Mouse (Mus musculus) midbrain, embryonic 12.5 days (tissue): ENCODE measurements around the gene Gprin3. TPM values are rescaled to one million over a fixed set of nuclear protein-coding genes. Genes with fewer than 3 reads are reported as not detected.
A peak's percentile ranks its signal among the peaks of the same experiment; 100 is the strongest.

ENCODE experiments used
- ATAC-seq: fragments of 200-750 bp; cut with Nextera tagmentation; 2 replicates; pipeline ENCODE4 v1.8.0; 2017; ENCODE audit warnings: low read depth, moderate TSS enrichment, moderate library complexity; ENCODE audit not compliant: low FRiP score
- H3K27ac ChIP-seq: fragments of 300-500 bp; sonication (generic); replicated peaks from 2 replicates; pipeline ENCODE4 v1.5.1; 2016; ENCODE audit warnings: mild to moderate bottlenecking
- H3K27me3 ChIP-seq: fragments of 300-500 bp; sonication (generic); 2 replicates; pipeline ENCODE4 v1.6.1; 2016; ENCODE audit warnings: mild to moderate bottlenecking
- H3K36me3 ChIP-seq: fragments of 300-500 bp; sonication (generic); 2 replicates; pipeline ENCODE4 v1.6.1; 2016
- H3K4me1 ChIP-seq: fragments of 300-500 bp; sonication (generic); 2 replicates; pipeline ENCODE4 v1.6.1; 2016
- H3K4me2 ChIP-seq: fragments of 300-500 bp; sonication (generic); replicated peaks from 2 replicates; pipeline ENCODE4 v1.6.1; 2016; ENCODE audit warnings: mild to moderate bottlenecking, moderate library complexity
- H3K4me3 ChIP-seq: fragments of 300-500 bp; sonication (generic); 2 replicates; pipeline ENCODE4 v1.5.1; 2016; ENCODE audit warnings: mild to moderate bottlenecking
- H3K9ac ChIP-seq: fragments of 300-500 bp; sonication (generic); replicated peaks from 2 replicates; pipeline ENCODE4 v1.6.1; 2016; ENCODE audit warnings: mild to moderate bottlenecking, moderate library complexity
- H3K9me3 ChIP-seq: fragments of 300-500 bp; sonication (generic); 2 replicates; pipeline ENCODE4 v1.6.1; 2016; ENCODE audit warnings: mild to moderate bottlenecking
- WGBS: fragments of 180-500 bp; shearing (Covaris S2); methylation state at CpG from one replicate; pipeline ENCODE4 v1.1.7; 2016; 5-methylcytosine and 5-hydroxymethylcytosine counted together
- polyA plus RNA-seq: library from polyadenylated mRNA; unstranded; fragments of >200 nt; fragmentation: Nextera tagmentation; extraction: Ambion mirVana; gene quantifications from 2 replicates; pipeline ENCODE4 v1.2.1, GENCODE M21; 2016

The Gprin3 gene
- polyA plus RNA-seq, 1 experiment from 2014 or later, result 0.54 TPM

DNA sequence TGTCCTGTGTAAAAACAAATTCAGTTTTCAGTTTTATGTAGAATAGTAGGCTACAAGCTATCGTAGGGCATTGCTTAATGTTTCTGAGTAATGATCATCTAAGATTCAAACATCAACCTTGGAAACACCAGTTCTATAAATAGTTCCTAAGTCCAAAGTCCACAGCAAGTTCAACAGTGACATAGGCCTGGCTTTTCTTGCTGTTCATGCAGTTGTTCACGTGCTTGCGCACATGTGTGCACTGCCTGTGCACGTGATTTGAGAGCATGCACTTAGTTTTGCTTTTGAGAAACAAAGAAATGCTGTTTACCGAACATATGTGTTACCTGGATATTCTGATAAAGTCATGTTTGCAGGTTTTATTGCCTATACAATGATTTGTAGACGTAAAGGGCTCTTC is 11.3 kb downstream of the Gprin3 start:
- H3K36me3 ChIP-seq, result no peaks in the 10 kb centered on the region
- H3K4me2 ChIP-seq, result no peak overlapping the region
- H3K4me1 ChIP-seq, result peaks cover 5% of the 10 kb centered on the region; the same call in 1 of the 2 replicates
- 93% methylated on average over 6 of the region's 6 CpGs for WGBS
- no peak overlapping the region for H3K27ac ChIP-seq
- ATAC-seq, result no peak
- no peaks in the 10 kb centered on the region for H3K27me3 ChIP-seq
- H3K9me3 ChIP-seq, result no peaks in the 10 kb centered on the region
- H3K9ac ChIP-seq, result no peak overlapping the region
- no peak overlapping the region for H3K4me3 ChIP-seq

- peaks cover 5% of the 10 kb centered on the region; the same call in 1 of the 2 replicates for H3K4me1 ChIP-seq
- H3K27ac ChIP-seq, result 0 out of 2 replicates have a peak overlapping the region, but pooled peaks have one; percentile 6
- no peaks in the 10 kb centered on the region for H3K9me3 ChIP-seq
- H3K4me2 ChIP-seq, result no peak overlapping the region
- H3K27me3 ChIP-seq, result no peaks in the 10 kb centered on the region
- ATAC-seq, result no peak
- no peak overlapping the region for H3K9ac ChIP-seq
- H3K36me3 ChIP-seq, result no peaks in the 10 kb centered on the region
- 47% methylated on average over 13 of the region's 13 CpGs for WGBS
- H3K4me3 ChIP-seq, result no peak overlapping the region
These were observed 13.4 kb downstream of the Gprin3 start for GRCm38 (mm10) chr6:59412417-59413346.

DNA sequence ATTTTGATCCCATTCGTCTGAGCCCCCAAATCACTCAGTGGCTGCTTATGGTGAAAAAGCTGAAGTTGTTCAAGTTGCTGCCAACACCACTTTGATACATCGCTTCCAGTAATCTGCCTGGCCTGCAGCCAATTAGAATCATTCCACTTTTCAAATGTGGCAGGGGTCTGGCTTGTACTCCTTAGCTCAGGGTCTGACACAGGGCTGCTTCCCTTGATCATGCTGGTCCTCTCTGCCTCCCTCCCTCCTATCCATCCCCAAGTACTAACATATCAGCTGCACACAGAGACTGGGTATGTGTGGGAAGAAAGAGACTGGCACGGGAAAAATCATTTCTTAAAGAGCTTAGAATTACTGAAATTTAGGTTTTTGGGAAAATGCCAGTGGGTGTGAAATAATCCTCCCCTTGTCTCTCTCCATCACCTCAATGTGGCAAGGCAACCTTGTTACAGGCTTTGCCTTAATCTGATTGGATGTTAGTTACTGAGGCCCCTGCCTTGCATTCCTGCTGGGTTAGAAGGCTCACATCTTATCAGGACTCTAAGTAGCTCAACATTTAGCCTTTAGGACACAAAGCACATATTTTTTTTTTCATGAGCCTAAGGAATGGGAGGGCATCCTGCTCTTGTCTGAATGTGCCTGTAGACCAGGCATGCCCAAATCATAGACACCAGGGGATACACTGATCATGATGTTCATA is 16.9 kb downstream of the Gprin3 start:
- ATAC-seq, result no peak
- H3K27me3 ChIP-seq, result no peaks in the 10 kb centered on the region
- H3K36me3 ChIP-seq, result no peaks in the 10 kb centered on the region
- H3K27ac ChIP-seq, result no peak overlapping the region
- no peak overlapping the region for H3K9ac ChIP-seq
- peaks cover 5% of the 10 kb centered on the region; the same call in 1 of the 2 replicates for H3K4me1 ChIP-seq
- 76% methylated on average over 3 of the region's 3 CpGs for WGBS
- H3K4me2 ChIP-seq, result no peak overlapping the region
- H3K9me3 ChIP-seq, result no peaks in the 10 kb centered on the region
- no peak overlapping the region for H3K4me3 ChIP-seq

- H3K4me1 ChIP-seq, result no peaks in the 10 kb centered on the region; the same call in 1 of the 2 replicates
- H3K36me3 ChIP-seq, result no peaks in the 10 kb centered on the region
- H3K9ac ChIP-seq, result no peak overlapping the region
- ATAC-seq, result no peak
- no peak overlapping the region for H3K4me2 ChIP-seq
- WGBS, result 91% methylated on average over 4 of the region's 4 CpGs
- H3K4me3 ChIP-seq, result no peak overlapping the region
- H3K27me3 ChIP-seq, result no peaks in the 10 kb centered on the region
- H3K27ac ChIP-seq, result no peak overlapping the region
- no peaks in the 10 kb centered on the region for H3K9me3 ChIP-seq
These were observed 18.6 kb downstream of the Gprin3 start for GRCm38 (mm10) chr6:59407482-59407997.

GRCm38 (mm10) chr6:59390208-59390607 is 35.9 kb downstream of the Gprin3 start:
- Histone ChIP-seq H3K27ac (no peak overlapping the region), H3K4me1 (no peaks in the 10 kb centered on the region), H3K27me3 (no peaks in the 10 kb centered on the region), H3K4me2 (no peak overlapping the region), H3K36me3 (no peaks in the 10 kb centered on the region), H3K9ac (no peak overlapping the region), H3K9me3 (no peaks in the 10 kb centered on the region), H3K4me3 (no peak overlapping the region)
- 88% methylated on average over 3 of the region's 3 CpGs for WGBS
- ATAC-seq, result no peak

DNA sequence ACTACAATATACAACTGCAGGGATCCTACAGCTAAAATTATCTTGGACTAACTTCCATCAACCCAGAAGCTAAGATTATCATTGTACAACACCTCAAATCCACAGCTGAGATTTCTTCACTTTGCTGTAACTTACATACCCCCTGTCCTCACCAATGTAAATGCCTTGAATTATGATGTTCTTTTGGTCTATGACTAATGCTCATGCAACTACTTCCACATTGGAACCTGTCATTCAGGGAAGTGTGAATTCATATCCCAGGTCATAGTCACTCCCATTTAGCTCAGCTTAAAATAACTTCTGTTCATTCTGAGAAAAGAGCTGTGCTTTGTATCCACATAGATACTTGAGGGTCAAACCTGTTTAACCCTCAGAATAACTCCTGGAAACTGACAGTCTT is 60.8 kb downstream of the Gprin3 start:
- no peak for ATAC-seq
- Histone ChIP-seq H3K4me2 (no peak overlapping the region), H3K9ac (no peak overlapping the region), H3K27ac (no peak overlapping the region), H3K27me3 (no peaks in the 10 kb centered on the region), H3K36me3 (no peaks in the 10 kb centered on the region), H3K4me3 (no peak overlapping the region), H3K9me3 (no peaks in the 10 kb centered on the region), H3K4me1 (no peaks in the 10 kb centered on the region)

GRCm38 (mm10) chr6:59363282-59363681 is 62.8 kb downstream of the Gprin3 start:
- Histone ChIP-seq H3K36me3 (no peaks in the 10 kb centered on the region), H3K9ac (no peak overlapping the region), H3K27ac (no peak overlapping the region), H3K4me1 (no peaks in the 10 kb centered on the region), H3K4me3 (no peak overlapping the region), H3K4me2 (no peak overlapping the region), H3K9me3 (no peaks in the 10 kb centered on the region), H3K27me3 (no peaks in the 10 kb centered on the region)
- 92% methylated on average over 2 of the region's 2 CpGs for WGBS
- no peak for ATAC-seq

DNA sequence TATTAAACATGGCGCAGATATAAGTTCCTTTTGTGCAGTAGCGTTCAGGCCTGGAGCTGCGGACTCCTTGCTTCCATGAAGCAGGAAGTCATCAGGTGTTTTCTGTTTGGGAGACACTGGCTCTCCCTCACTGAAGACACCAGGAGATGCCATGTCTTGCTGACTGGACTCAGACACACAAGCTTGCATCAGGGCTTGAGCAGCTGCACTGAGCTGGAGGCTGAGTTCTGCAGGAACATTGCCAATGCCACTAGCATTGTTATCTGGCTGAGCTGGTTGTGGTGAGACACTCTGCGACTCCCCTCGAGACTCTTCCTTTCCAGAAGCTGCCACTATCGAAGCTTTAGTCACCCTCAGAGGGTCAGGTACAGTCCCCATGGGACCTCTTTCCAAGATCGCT is 71.2 kb downstream of the Gprin3 start:
- no peaks in the 10 kb centered on the region for H3K36me3 ChIP-seq
- ATAC-seq, result no peak
- 91% methylated on average over 7 of the region's 7 CpGs for WGBS
- H3K4me3 ChIP-seq, result no peak overlapping the region
- H3K27ac ChIP-seq, result no peak overlapping the region
- H3K27me3 ChIP-seq, result no peaks in the 10 kb centered on the region
- no peaks in the 10 kb centered on the region for H3K9me3 ChIP-seq
- H3K4me1 ChIP-seq, result no peaks in the 10 kb centered on the region
- H3K9ac ChIP-seq, result no peak overlapping the region
- no peak overlapping the region for H3K4me2 ChIP-seq

DNA sequence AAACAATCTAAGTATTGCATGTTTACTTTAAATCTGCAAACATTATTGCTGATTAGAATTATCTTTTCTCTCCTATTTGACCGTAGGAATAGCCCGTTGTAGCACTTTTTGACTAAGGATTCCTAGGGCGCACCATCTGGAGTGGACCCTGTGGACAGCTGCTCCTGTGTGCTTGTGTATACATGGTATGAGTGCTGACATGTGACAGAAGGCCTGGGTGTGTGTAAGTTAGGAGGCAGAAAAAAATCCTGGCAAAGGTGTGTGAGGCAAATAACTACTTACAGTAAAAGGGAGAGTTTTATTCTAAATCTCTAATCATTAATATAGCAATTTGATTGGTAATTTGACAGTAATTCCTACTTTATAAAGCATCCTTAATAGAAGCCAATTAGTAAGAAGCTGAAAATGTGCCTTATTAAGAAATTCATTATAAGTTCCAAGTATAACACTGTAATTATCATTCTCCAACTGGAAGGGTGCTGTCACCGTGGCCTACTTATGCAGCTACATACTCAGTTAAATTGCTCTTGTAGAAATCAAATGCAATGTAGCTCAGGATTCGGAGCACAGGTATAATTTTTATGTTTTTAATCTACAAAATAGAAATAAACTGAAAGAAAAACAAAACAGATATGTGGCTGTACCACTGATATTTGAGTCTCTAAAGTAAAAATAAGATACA is 74.8 kb downstream of the Gprin3 start:
- no peak overlapping the region for H3K4me3 ChIP-seq
- 93% methylated on average over 5 of the region's 5 CpGs for WGBS
- H3K9me3 ChIP-seq, result no peaks in the 10 kb centered on the region
- H3K9ac ChIP-seq, result no peak overlapping the region
- H3K27me3 ChIP-seq, result no peaks in the 10 kb centered on the region
- no peak overlapping the region for H3K4me2 ChIP-seq
- ATAC-seq, result no peak
- no peak overlapping the region for H3K27ac ChIP-seq
- no peaks in the 10 kb centered on the region for H3K36me3 ChIP-seq
- H3K4me1 ChIP-seq, result no peaks in the 10 kb centered on the region

GRCm38 (mm10) chr6:59348673-59349072 is 77.4 kb downstream of the Gprin3 start:
- WGBS, result 84% methylated on average over 1 of the region's 1 CpGs
- Histone ChIP-seq H3K9me3 (no peaks in the 10 kb centered on the region), H3K27me3 (no peaks in the 10 kb centered on the region), H3K36me3 (no peaks in the 10 kb centered on the region), H3K4me1 (no peaks in the 10 kb centered on the region), H3K4me2 (no peak overlapping the region), H3K4me3 (no peak overlapping the region), H3K9ac (no peak overlapping the region), H3K27ac (no peak overlapping the region)
- ATAC-seq, result no peak

- no peaks in the 10 kb centered on the region for H3K4me1 ChIP-seq
- no peak overlapping the region for H3K9ac ChIP-seq
- H3K27me3 ChIP-seq, result no peaks in the 10 kb centered on the region
- no peaks in the 10 kb centered on the region for H3K9me3 ChIP-seq
- no peaks in the 10 kb centered on the region for H3K36me3 ChIP-seq
- no peak for ATAC-seq
- no peak overlapping the region for H3K4me3 ChIP-seq
- 90% methylated on average over 1 of the region's 1 CpGs for WGBS
- no peak overlapping the region for H3K4me2 ChIP-seq
- H3K27ac ChIP-seq, result no peak overlapping the region
These were observed 84.9 kb downstream of the Gprin3 start for GRCm38 (mm10) chr6:59341146-59341545.

- 100% methylated on average over 1 of the region's 1 CpGs for WGBS
- Histone ChIP-seq H3K9ac (no peak overlapping the region), H3K36me3 (no peaks in the 10 kb centered on the region), H3K9me3 (no peaks in the 10 kb centered on the region), H3K27ac (no peak overlapping the region), H3K27me3 (no peaks in the 10 kb centered on the region), H3K4me3 (no peak overlapping the region), H3K4me2 (no peak overlapping the region), H3K4me1 (no peaks in the 10 kb centered on the region)
- no peak for ATAC-seq
These were observed 97.8 kb downstream of the Gprin3 start for GRCm38 (mm10) chr6:59328297-59328696.
